Mouse (Mus musculus) megakaryocyte, embryonic 14.5 days (primary cell): ENCODE results near the gene Rab29.

Experiments
- FLI1 ChIP-seq: IDR thresholded peaks from 2 replicates; pipeline ENCODE4 v1.6.1; 2012; ENCODE audit warnings: low read length, inconsistent platforms, mixed read lengths
- GATA1 ChIP-seq: IDR thresholded peaks from 3 replicates; pipeline ENCODE4 v1.6.1; 2012; ENCODE audit warnings: mixed read lengths, low read length, inconsistent platforms, borderline replicate concordance

GRCm38 (mm10) chr1:131886641-131887040 is 19.6 kb downstream of the Rab29 start:
- TF ChIP-seq GATA1: no peak
- no peak for TF ChIP-seq FLI1
